Mouse (Mus musculus) layer of hippocampus, postnatal 10 days (tissue): ENCODE data around the gene Smg5. TPM values are rescaled to one million over a fixed set of nuclear protein-coding genes. Genes with fewer than 3 reads are reported as not detected.
"Not testable (repeated sequence)": the region's sequence is repeated elsewhere in the genome, so short reads cannot be mapped to it uniquely, and the experiment has no call there.

Experiments used
- DNase-seq, 2 experiments: peaks; one replicate each; pipeline ENCODE4 v3.0.0; 2021; ENCODE audit warnings: low spot score in 2 of 2
- total RNA-seq, 2 experiments: library from RNA; stranded (reverse); gene quantifications; 2 replicates each; pipeline ENCODE4 v1.2.3; 2021

The Smg5 gene
- total RNA-seq, 2 experiments from 2014 or later: 71.6 to 72.7 TPM

- DNase-seq: no peak
Measured at GRCm38 (mm10) chr3:88352907-88353306, 16.8 kb downstream of the Smg5 start.

GRCm38 (mm10) chr3:88354396-88355165 is 18.5 kb downstream of the Smg5 start:
- peak in 1 of 2 experiments; percentile 44 for DNase-seq

- DNase-seq: no peak
Measured at GRCm38 (mm10) chr3:88359584-88359983, 23.5 kb downstream of the Smg5 start.

GRCm38 (mm10) chr3:88359989-88360388 is 23.9 kb downstream of the Smg5 start:
- DNase-seq: no peak

GRCm38 (mm10) chr3:88361096-88361495 is 25.0 kb downstream of the Smg5 start:
- DNase-seq: no peak

GRCm38 (mm10) chr3:88361612-88362313 is 25.7 kb downstream of the Smg5 start:
- DNase-seq: peak in 1 of 2 experiments; percentile 53

DNA sequence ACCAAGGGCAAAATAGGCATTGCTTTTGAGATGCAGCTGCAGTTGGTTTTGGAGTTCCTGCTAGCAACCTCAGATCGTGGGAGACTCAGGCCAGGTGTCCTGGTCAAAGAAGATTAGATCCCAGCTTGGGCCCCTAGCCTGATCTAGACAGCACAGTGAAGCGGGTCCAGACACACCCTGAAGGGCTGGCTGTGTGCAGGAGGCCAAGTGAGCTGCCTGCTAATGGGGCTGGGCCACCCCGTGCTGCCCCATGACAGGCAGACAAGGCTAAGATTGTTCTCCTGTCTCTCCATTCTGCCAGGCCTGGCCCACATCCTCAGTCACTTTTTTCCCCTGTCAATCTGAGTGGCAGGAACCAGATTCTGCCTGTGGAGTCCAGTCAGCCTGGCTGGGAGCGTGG is 27.6 kb downstream of the Smg5 start:
- peak in 1 of 2 experiments; percentile 50 for DNase-seq

DNA sequence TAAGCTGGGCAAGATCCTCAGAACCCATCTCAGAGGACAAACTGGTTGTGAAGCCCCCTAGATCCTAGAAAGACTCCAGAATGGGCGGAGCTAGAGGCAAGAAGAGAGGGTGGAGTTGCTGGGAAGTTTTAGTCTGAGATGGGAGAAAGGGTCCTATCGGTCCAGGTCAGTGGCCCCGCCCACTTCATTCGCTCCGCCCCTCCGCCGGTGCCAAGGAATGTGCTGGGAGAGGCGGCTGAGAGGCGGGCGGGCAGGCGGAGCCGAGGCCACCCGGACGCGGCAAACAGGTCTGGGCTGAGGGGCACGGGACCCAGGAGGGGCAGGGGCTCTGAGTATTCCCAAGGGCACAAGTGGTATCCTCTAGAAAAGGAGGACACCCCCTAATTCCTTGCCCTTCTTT is 28.3 kb downstream of the Smg5 start, which contains the start of gene Paqr6:
Paqr6 (plus strand) TSS at position 248 of the 400 bp plus-strand sequence.
- DNase-seq: peak; percentile 59 to 73

- no peak for DNase-seq
Measured at GRCm38 (mm10) chr3:88365705-88366361, 29.8 kb downstream of the Smg5 start.

DNA sequence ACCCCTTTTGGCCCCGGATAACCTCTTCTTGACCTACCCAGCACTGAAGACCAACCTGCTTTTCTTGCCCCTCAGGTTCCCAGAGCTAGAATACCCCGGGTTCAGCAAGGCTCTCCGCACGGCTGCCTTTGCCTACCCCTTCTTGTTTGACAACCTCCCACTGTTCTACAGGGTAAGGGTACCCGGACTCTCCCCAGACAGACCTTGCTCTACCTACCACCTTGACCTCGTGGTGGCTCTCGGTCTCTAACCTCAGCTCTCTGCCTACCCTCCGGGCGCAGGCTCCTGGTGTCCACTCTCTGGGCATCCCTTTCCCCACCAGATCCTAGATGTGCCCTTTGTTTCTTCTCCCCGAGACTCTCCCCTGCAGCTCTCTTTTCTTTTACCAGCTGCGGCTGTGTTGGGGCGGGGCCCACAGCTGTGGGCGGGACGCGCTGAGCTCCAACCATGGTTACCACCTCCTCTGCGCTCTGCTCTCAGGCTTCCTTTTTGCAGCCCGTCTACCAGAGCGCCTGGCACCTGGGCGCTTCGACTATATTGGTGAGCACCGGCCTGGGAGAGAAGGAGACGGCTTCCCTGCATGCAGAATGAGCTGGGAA is 30.9 kb downstream of the Smg5 start:
- DNase-seq: peak in 1 of 2 experiments; percentile 43

GRCm38 (mm10) chr3:88367517-88367916 is 31.5 kb downstream of the Smg5 start:
- not testable (repeated sequence) for DNase-seq

- not testable (repeated sequence) for DNase-seq
Measured at GRCm38 (mm10) chr3:88368511-88368910, 32.5 kb downstream of the Smg5 start.

DNA sequence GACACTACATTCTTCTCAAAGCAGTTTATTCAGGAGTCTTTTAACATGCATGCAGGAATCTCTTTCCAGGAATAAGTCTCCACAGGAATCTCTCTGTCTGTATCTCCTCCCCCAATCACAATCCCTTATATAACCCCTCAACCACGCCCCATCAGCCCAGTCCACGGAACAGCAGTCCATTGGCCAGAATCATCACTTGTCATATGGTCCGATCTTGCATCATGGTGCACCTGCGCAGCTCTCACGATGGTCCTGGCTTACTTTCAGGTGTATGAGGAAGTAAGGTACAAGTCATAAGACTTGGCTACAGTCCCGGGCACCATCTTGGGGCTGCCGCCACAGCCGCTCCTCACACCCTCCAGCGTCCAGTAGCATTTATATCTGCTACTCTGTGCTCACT is 36.6 kb downstream of the Smg5 start, which contains the start of gene Bglap3:
Bglap3 (minus strand) TSS at position 101 of the 400 bp plus-strand sequence.
- DNase-seq: not testable (repeated sequence)

- not testable (repeated sequence) for DNase-seq
Measured at GRCm38 (mm10) chr3:88375750-88376626, 39.9 kb downstream of the Smg5 start.

GRCm38 (mm10) chr3:88376644-88377043 is 40.6 kb downstream of the Smg5 start:
- not testable (repeated sequence) for DNase-seq

DNA sequence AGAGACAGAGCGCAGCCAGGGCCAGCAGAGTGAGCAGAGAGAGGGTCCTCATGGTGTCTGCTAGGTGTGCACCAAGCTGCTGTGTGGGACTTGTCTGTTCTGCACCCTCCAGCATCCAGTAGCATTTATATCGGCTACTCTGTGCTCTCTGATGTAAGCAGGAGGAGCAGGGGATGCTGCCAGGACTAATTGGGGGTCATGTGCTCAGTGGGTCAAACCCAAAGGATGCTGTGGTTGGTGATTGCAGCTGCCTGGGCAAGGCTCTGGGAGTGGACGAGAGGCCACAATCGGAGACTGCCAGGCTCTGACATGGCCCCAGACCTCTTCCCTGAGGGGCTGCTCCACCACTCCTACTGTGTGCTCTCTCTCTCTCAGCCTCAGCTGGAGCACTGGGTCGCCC is 42.5 kb downstream of the Smg5 start, which contains the start of gene Bglap2:
Bglap2 (minus strand) TSS at position 101 of the 400 bp plus-strand sequence.
- DNase-seq: not testable (repeated sequence)

GRCm38 (mm10) chr3:88381389-88382315 is 45.6 kb downstream of the Smg5 start:
- DNase-seq: not testable (repeated sequence)

DNA sequence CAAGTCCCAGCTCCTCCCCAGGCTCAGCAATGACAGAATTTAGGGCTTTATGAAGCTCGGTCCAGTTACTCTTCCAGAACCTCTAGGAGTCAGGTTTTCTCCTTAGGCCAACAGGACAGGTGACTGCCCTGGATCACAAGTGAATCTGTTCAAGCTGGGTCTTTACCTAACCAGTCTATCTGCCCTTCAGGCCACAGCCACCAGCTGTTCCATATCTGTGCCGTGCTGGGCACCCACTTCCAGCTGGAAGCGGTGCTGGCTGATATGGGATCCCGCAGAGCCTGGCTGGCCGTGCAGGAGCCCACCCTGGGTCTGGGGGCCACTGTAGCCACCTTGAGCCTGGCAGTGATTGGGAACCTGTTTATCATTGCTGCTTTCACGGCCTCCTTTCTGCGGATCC is 46.3 kb downstream of the Smg5 start:
- not testable (repeated sequence) for DNase-seq

DNA sequence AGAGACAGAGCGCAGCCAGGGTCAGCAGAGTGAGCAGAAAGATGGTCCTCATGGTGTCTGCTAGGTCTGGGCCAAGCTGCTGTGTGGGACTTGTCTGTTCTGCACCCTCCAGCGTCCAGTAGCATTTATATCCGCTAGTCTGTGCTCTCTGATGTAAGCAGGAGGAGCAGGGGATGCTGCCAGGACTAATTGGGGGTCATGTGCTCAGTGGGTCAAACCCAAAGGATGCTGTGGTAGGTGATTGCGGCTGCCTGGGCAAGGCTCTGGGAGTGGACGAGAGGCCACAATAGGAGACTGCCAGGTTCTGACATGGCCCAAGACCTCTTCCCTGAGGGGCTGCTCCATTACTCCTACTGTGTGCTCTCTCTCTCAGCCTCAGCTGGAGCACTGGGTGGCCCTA is 48.3 kb downstream of the Smg5 start, which contains the start of gene Bglap:
Bglap (minus strand) TSS at position 101 of the 400 bp plus-strand sequence.
- DNase-seq: no peak
